Mouse (Mus musculus) common myeloid progenitor, adult 5-6 weeks (primary cell): ENCODE results near the gene Slc35f4. TPM values are rescaled to one million over a fixed set of nuclear protein-coding genes. Genes with fewer than 3 reads are reported as not detected.

Experiments used
- ATAC-seq: replicated peaks from 2 replicates; pipeline ENCODE4 v1.8.0; 2016; ENCODE audit warnings: low read depth, mild to moderate bottlenecking, moderate TSS enrichment, inconsistent platforms; ENCODE audit not compliant: poor library complexity, severe bottlenecking
- total RNA-seq: library from RNA; stranded (forward); fragments of 200-1000, 187-1606 nt; gene quantifications from 2 replicates; pipeline ENCODE4 v1.2.3, GENCODE M21; 2017

The Slc35f4 gene
- total RNA-seq, 1 experiment from 2014 or later: not detected

GRCm38 (mm10) chr14:49362161-49362560 lies 163.7 kb downstream of the Slc35f4 start:
- no peak for ATAC-seq

GRCm38 (mm10) chr14:49355561-49355960 lies 170.3 kb downstream of the Slc35f4 start:
- no peak for ATAC-seq

- ATAC-seq: 0 out of 2 replicates have a peak, but pooled peaks have one; percentile 56
These were observed 177.0 kb downstream of the Slc35f4 start for GRCm38 (mm10) chr14:49348897-49349250.

- no peak for ATAC-seq
These were observed 177.5 kb downstream of the Slc35f4 start for GRCm38 (mm10) chr14:49348164-49348896.

- ATAC-seq: no peak
These were observed 180.0 kb downstream of the Slc35f4 start for GRCm38 (mm10) chr14:49345835-49346234.

- no peak for ATAC-seq
These were observed 188.8 kb downstream of the Slc35f4 start for GRCm38 (mm10) chr14:49337011-49337410.

- ATAC-seq: no peak
These were observed 192.0 kb downstream of the Slc35f4 start for GRCm38 (mm10) chr14:49333841-49334240.

GRCm38 (mm10) chr14:49316493-49316894 lies 209.4 kb downstream of the Slc35f4 start:
- ATAC-seq: no peak

GRCm38 (mm10) chr14:49313981-49314380 lies 211.9 kb downstream of the Slc35f4 start:
- ATAC-seq: no peak

- no peak for ATAC-seq
These were observed 212.5 kb downstream of the Slc35f4 start for GRCm38 (mm10) chr14:49313376-49313775.

GRCm38 (mm10) chr14:49311548-49311947 lies 214.3 kb downstream of the Slc35f4 start:
- ATAC-seq: no peak

- ATAC-seq: no peak
These were observed 214.8 kb downstream of the Slc35f4 start for GRCm38 (mm10) chr14:49311091-49311492.

GRCm38 (mm10) chr14:49309670-49310069 lies 216.2 kb downstream of the Slc35f4 start:
- ATAC-seq: no peak

- no peak for ATAC-seq
These were observed 217.3 kb downstream of the Slc35f4 start for GRCm38 (mm10) chr14:49308591-49308990.

- ATAC-seq: no peak
These were observed 218.0 kb downstream of the Slc35f4 start for GRCm38 (mm10) chr14:49307842-49308241.

GRCm38 (mm10) chr14:49305534-49306409 lies 220.1 kb downstream of the Slc35f4 start:
- ATAC-seq: no peak

GRCm38 (mm10) chr14:49302271-49302857 lies 223.5 kb downstream of the Slc35f4 start:
- no peak for ATAC-seq

- no peak for ATAC-seq
These were observed 224.7 kb downstream of the Slc35f4 start for GRCm38 (mm10) chr14:49300981-49301619.

GRCm38 (mm10) chr14:49300326-49300725 lies 225.5 kb downstream of the Slc35f4 start:
- no peak for ATAC-seq

GRCm38 (mm10) chr14:49293802-49294449 lies 231.9 kb downstream of the Slc35f4 start:
- ATAC-seq: no peak
